Mouse (Mus musculus): Measurements from ENCODE around the gene Exosc6. TPM values are rescaled to one million over a fixed set of nuclear protein-coding genes. Genes with fewer than 3 reads are reported as not detected.

Exosc6 gene
- 10 to 100 TPM in 1 of 2 experiments, not detected in 1; 19.3 TPM for polyA plus RNA-seq (2012; fragmentation: generic; extraction: Trizol)

GRCm38 (mm10) chr8:111056158-111056663 is at the start of gene Exosc6:
TSS of gene Exosc6 (plus strand) at chr8:111056339.

GRCm38 (mm10) chr8:111031572-111031971 is 24.6 kb upstream of the Exosc6 start, which contains the start of gene Ddx19b:
TSS of gene Ddx19b (minus strand) at chr8:111031751.

GRCm38 (mm10) chr8:111032916-111033315 is 23.2 kb upstream of the Exosc6 start, which contains the start of gene Aars:
TSS of gene Aars (plus strand) at chr8:111033144.

GRCm38 (mm10) chr8:111092326-111092725 is 36.2 kb downstream of the Exosc6 start, which contains the start of gene Clec18a:
TSS of gene Clec18a (minus strand) at chr8:111092426.

GRCm38 (mm10) chr8:111093865-111094718 is 38.0 kb downstream of the Exosc6 start, which contains the start of gene Pdpr:
TSS of gene Pdpr (plus strand) at chr8:111094630.

Other genes starting within 250 kb of the Exosc6 start
- gene Cog4, start 209.7 kb upstream of the Exosc6 start, polyA plus RNA-seq (2012; fragmentation: generic; extraction: Trizol) = 10 to 100 TPM; 18.5 to 60.2 TPM
- 10 to 100 TPM; 32.7 to 63.3 TPM for gene Sf3b3, start 209.6 kb upstream of the Exosc6 start, polyA plus RNA-seq (2012; fragmentation: generic; extraction: Trizol)
- gene Fuk, start 153.9 kb upstream of the Exosc6 start, polyA plus RNA-seq (2012; fragmentation: generic; extraction: Trizol) = 1 to 10 TPM; 2.7 to 7.0 TPM
- 10 to 100 TPM; 12.0 to 53.1 TPM for gene St3gal2, start 136.4 kb upstream of the Exosc6 start, polyA plus RNA-seq (2012; fragmentation: generic; extraction: Trizol)
- gene Ddx19a, start 58.5 kb upstream of the Exosc6 start, polyA plus RNA-seq (2012; fragmentation: generic; extraction: Trizol) = 10 to 100 TPM in 1 of 2 experiments, 1 to 10 TPM in 1; 9.3 to 26.4 TPM
- not detected for gene Ddx19b, start 24.6 kb upstream of the Exosc6 start, polyA plus RNA-seq (2012; fragmentation: generic; extraction: Trizol)
- 10 to 100 TPM; 56.0 to 69.0 TPM for gene Aars, start 23.2 kb upstream of the Exosc6 start, polyA plus RNA-seq (2012; fragmentation: generic; extraction: Trizol)
- under 1 TPM in 1 of 2 experiments, not detected in 1; 0.02 TPM for gene Clec18a, start 36.1 kb downstream of the Exosc6 start, polyA plus RNA-seq (2012; fragmentation: generic; extraction: Trizol)
- gene Pdpr, start 38.3 kb downstream of the Exosc6 start, polyA plus RNA-seq (2012; fragmentation: generic; extraction: Trizol) = 1 to 10 TPM in 1 of 2 experiments, under 1 TPM in 1; 0.19 to 2.5 TPM
- gene Glg1, start 202.9 kb downstream of the Exosc6 start, polyA plus RNA-seq (2012; fragmentation: generic; extraction: Trizol) = 10 to 100 TPM; 12.2 to 66.3 TPM
- gene Rfwd3, start 243.9 kb downstream of the Exosc6 start, polyA plus RNA-seq (2012; fragmentation: generic; extraction: Trizol) = 10 to 100 TPM in 1 of 2 experiments, 1 to 10 TPM in 1; 2.8 to 12.8 TPM